Mouse (Mus musculus) neural tube, embryonic 14.5 days (tissue): Measurements from ENCODE around the gene Hcn1. TPM values are rescaled to one million over a fixed set of nuclear protein-coding genes. Genes with fewer than 3 reads are reported as not detected.

Experiments used
- ATAC-seq: fragments of 200-750 bp; cut with Nextera tagmentation; 2 replicates; pipeline ENCODE4 v1.8.0; 2017; ENCODE audit warnings: low read depth, mild to moderate bottlenecking, moderate TSS enrichment, moderate library complexity
- H3K27ac ChIP-seq: fragments of 300-500 bp; sonication (generic); 2 replicates; pipeline ENCODE4 v1.5.1; 2014; ENCODE audit warnings: low read depth, mild to moderate bottlenecking, control low read depth, low read length, moderate library complexity, mixed read lengths
- H3K27me3 ChIP-seq: fragments of 300-500 bp; sonication (generic); 2 replicates; pipeline ENCODE4 v1.6.1; 2014; ENCODE audit warnings: low read length; ENCODE audit not compliant: control insufficient read depth, insufficient read depth
- H3K36me3 ChIP-seq: fragments of 300-500 bp; sonication (generic); 2 replicates; pipeline ENCODE4 v1.6.1; 2014; ENCODE audit warnings: low read length, mixed read lengths; ENCODE audit not compliant: control insufficient read depth, insufficient read depth
- H3K4me1 ChIP-seq: fragments of 300-500 bp; sonication (generic); 2 replicates; pipeline ENCODE4 v1.6.1; 2014; ENCODE audit warnings: low read length; ENCODE audit not compliant: control insufficient read depth, insufficient read depth
- H3K4me2 ChIP-seq: fragments of 300-500 bp; sonication (generic); 2 replicates; pipeline ENCODE4 v1.6.1; 2014; ENCODE audit warnings: mild to moderate bottlenecking, low read depth, low read length, control low read depth
- H3K4me3 ChIP-seq: fragments of 300-500 bp; sonication (generic); 2 replicates; pipeline ENCODE4 v1.5.1; 2014; ENCODE audit warnings: low read depth, low read length, control low read depth, mixed read lengths
- H3K9ac ChIP-seq: fragments of 300-500 bp; sonication (generic); replicated peaks from 2 replicates; pipeline ENCODE4 v1.6.1; 2014; ENCODE audit warnings: low read depth, mild to moderate bottlenecking, control low read depth, low read length, mixed read lengths
- H3K9me3 ChIP-seq: fragments of 300-500 bp; sonication (generic); 2 replicates; pipeline ENCODE4 v1.6.1; 2016; ENCODE audit warnings: low read length; ENCODE audit not compliant: control insufficient read depth
- WGBS: fragments of 180-500 bp; shearing (Covaris S2); extraction: QIAGEN DNeasy Blood & Tissue Kit; methylation state at CpG from one replicate; pipeline ENCODE4 v1.1.7; 2014; 5-methylcytosine and 5-hydroxymethylcytosine counted together
- polyA plus RNA-seq: library from polyadenylated mRNA; unstranded; fragments of >200 nt; fragmentation: Nextera tagmentation; extraction: Ambion mirVana; gene quantifications from 2 replicates; pipeline ENCODE4 v1.2.1, GENCODE M21; 2014

Hcn1 gene
- polyA plus RNA-seq, 1 experiment from 2014 or later, result 1.6 TPM

- H3K27me3 ChIP-seq, result no peaks in the 10 kb centered on the region
- no peaks in the 10 kb centered on the region for H3K4me1 ChIP-seq
- no peak overlapping the region for H3K9ac ChIP-seq
- H3K27ac ChIP-seq, result no peak overlapping the region
- no peak overlapping the region for H3K4me2 ChIP-seq
- no peak for ATAC-seq
- no peak overlapping the region for H3K4me3 ChIP-seq
- no peaks in the 10 kb centered on the region for H3K36me3 ChIP-seq
- no peaks in the 10 kb centered on the region for H3K9me3 ChIP-seq
- 84% methylated on average over 5 of the region's 5 CpGs for WGBS
Measured at GRCm38 (mm10) chr13:117827628-117828027, 225.5 kb downstream of the Hcn1 start.

DNA sequence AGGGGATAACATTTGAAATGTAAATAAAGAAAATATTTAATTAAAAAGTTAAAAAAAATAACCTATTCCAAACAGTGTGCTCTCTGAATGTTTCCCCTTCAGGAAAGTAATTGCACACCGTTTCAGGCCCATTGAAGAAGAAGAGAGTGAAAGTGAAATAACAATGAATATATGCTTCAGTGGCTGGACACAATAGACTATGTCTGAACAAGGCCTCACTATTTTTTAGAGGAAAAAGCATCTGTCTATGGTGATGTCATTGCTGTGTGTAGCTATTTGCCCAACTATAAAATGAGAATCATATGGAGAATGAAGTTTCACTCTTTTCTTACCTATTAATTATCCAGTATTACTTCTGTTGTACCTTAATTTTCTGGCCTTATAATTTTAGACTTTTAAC is 234.5 kb downstream of the Hcn1 start:
- H3K4me1 ChIP-seq, result no peaks in the 10 kb centered on the region
- H3K27ac ChIP-seq, result no peak overlapping the region
- H3K9ac ChIP-seq, result no peak overlapping the region
- WGBS, result 9% methylated on average over 1 of the region's 1 CpGs
- no peak overlapping the region for H3K4me3 ChIP-seq
- H3K4me2 ChIP-seq, result no peak overlapping the region
- H3K36me3 ChIP-seq, result no peaks in the 10 kb centered on the region
- no peaks in the 10 kb centered on the region for H3K27me3 ChIP-seq
- ATAC-seq, result no peak
- no peaks in the 10 kb centered on the region for H3K9me3 ChIP-seq

DNA sequence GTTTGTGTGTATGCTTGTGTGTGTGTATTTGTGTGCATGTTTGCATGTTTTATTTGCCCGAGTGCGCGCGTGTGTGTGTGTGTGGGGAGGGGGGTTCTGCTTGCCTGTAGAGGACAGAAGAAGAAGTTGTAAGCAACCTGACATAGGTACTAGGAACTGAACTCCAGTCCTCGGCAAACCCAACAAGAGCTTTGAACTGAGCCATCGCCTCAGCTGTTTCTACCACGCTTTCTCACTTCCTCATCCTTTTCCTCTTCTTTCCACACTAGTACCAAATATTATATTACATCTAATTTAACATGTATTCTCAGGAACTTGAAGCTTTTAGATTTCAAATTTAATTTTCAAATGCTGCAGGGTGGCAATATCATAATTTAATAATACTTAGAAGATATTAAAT is 236.1 kb downstream of the Hcn1 start:
- Histone ChIP-seq H3K36me3 (no peaks in the 10 kb centered on the region), H3K9me3 (no peaks in the 10 kb centered on the region), H3K4me2 (no peak overlapping the region), H3K27ac (no peak overlapping the region), H3K4me1 (no peaks in the 10 kb centered on the region), H3K9ac (no peak overlapping the region), H3K4me3 (no peak overlapping the region), H3K27me3 (no peaks in the 10 kb centered on the region)
- 95% methylated on average over 7 of the region's 7 CpGs for WGBS
- no peak for ATAC-seq

GRCm38 (mm10) chr13:117842366-117842765 is 240.2 kb downstream of the Hcn1 start:
- no peak for ATAC-seq
- Histone ChIP-seq H3K36me3 (no peaks in the 10 kb centered on the region), H3K4me1 (no peaks in the 10 kb centered on the region), H3K4me2 (no peak overlapping the region), H3K27ac (no peak overlapping the region), H3K9me3 (no peaks in the 10 kb centered on the region), H3K27me3 (no peaks in the 10 kb centered on the region), H3K4me3 (no peak overlapping the region), H3K9ac (no peak overlapping the region)

DNA sequence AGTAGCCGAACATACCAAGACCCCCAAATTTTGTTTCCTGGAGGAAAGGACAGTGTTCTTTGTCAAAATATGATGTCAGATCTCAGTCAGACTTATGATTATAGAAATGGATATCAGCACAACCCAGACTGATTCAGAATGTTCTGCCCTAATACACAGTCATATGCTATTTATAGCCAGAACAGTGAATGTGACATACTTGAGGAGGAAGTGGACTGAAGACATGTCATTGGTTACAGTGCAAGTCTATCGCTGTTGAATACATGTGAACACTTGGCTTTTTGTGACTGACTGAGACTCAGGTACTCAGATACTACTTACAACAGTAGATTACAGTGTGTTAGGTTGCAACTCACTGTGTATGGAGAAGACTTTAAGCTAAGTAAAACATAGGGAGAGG is 245.2 kb downstream of the Hcn1 start:
- Histone ChIP-seq H3K9ac (no peak overlapping the region), H3K9me3 (no peaks in the 10 kb centered on the region), H3K36me3 (no peaks in the 10 kb centered on the region), H3K27ac (no peak overlapping the region), H3K4me1 (no peaks in the 10 kb centered on the region), H3K27me3 (no peaks in the 10 kb centered on the region), H3K4me2 (no peak overlapping the region), H3K4me3 (no peak overlapping the region)
- 93% methylated on average over 2 of the region's 2 CpGs for WGBS
- no peak for ATAC-seq

GRCm38 (mm10) chr13:117848757-117849156 is 246.6 kb downstream of the Hcn1 start:
- no peak overlapping the region for H3K9ac ChIP-seq
- no peaks in the 10 kb centered on the region for H3K9me3 ChIP-seq
- no peak overlapping the region for H3K4me3 ChIP-seq
- no peaks in the 10 kb centered on the region for H3K36me3 ChIP-seq
- 92% methylated on average over 4 of the region's 4 CpGs for WGBS
- H3K4me2 ChIP-seq, result no peak overlapping the region
- no peaks in the 10 kb centered on the region for H3K4me1 ChIP-seq
- H3K27ac ChIP-seq, result no peak overlapping the region
- H3K27me3 ChIP-seq, result no peaks in the 10 kb centered on the region
- no peak for ATAC-seq

DNA sequence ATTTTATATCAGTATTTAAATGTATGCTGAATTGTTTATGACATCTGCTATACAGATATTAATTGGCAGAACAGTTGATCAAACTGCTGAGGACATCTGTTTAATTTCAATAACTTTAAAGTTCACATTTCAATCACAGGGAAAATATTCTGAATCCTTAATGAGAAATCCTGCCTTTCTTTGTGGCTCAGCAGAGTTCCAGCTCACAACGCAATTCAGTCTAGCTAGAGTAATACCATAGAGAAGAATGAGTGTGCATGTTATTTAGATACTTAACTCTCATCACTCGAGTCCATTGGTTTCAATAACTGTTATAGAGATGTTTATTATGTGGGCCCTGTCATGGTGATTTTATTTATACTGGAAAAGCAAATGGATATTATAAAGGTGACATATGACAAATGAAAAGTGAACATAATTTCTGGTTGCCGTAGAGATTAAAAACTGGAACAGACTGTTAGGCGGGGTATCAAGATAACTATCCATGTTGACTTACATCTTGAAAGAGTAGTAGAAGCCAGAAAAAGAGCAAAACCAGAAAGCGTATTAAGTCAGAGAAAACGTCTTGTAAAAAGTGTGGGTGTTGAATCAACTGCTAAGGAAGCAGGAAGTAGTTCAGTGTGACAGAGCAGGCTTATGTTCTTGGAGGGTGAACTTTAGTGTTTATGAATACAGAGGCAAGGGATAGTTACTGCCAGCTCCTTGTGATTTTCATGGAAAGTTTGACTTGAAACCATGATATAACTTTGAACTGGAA is 250.0 kb downstream of the Hcn1 start:
- Histone ChIP-seq H3K4me2 (no peak overlapping the region), H3K4me3 (no peak overlapping the region), H3K27me3 (no peaks in the 10 kb centered on the region), H3K36me3 (no peaks in the 10 kb centered on the region), H3K4me1 (no peaks in the 10 kb centered on the region), H3K9ac (no peak overlapping the region), H3K9me3 (no peaks in the 10 kb centered on the region), H3K27ac (no peak overlapping the region)
- 89% methylated on average over 6 of the region's 6 CpGs for WGBS
- ATAC-seq, result no peak

DNA sequence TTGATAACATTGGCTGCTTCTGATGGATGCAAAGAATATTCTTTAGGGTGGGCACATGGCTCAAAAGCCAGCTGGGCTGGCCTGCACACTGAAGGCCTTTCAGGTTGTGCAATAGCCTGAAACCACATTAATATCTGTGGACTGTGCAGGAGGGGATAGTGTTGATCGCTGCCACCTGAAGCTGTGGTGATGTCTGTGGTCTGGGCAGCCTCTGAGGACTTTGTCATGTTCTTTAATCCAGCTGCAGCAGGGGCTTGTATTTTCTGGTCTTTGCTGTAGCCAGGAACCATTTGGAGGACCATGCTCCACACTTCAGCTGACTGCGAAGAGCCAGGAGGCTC is 250.6 kb downstream of the Hcn1 start:
- Histone ChIP-seq H3K4me3 (no peak overlapping the region), H3K4me1 (no peaks in the 10 kb centered on the region), H3K9me3 (no peaks in the 10 kb centered on the region), H3K27ac (no peak overlapping the region), H3K4me2 (no peak overlapping the region), H3K27me3 (no peaks in the 10 kb centered on the region), H3K36me3 (no peaks in the 10 kb centered on the region), H3K9ac (no peak overlapping the region)
- ATAC-seq, result no peak
- 93% methylated on average over 2 of the region's 2 CpGs for WGBS

DNA sequence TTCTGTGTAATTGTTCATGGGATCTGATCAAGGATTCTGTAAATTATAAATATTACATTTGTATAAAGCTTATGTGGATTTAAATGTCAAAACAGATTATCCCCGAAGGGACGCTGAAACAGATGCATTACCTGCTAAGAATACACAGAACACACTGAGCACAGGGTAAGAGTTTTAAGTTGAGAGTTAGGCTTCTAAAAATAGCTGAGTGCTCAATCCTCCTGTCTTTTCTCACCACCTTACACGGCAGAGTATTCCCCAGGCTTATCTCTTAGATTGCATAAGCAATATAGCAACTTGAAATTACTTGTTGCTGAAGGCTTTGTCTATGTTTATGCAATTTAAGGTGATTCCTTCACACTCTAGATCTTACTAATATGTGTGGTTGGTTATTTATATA is 256.3 kb downstream of the Hcn1 start:
- ATAC-seq, result no peak
- Histone ChIP-seq H3K36me3 (no peaks in the 10 kb centered on the region), H3K27me3 (no peaks in the 10 kb centered on the region), H3K9me3 (no peaks in the 10 kb centered on the region), H3K4me1 (no peaks in the 10 kb centered on the region), H3K27ac (no peak overlapping the region), H3K9ac (no peak overlapping the region), H3K4me2 (no peak overlapping the region), H3K4me3 (no peak overlapping the region)
- WGBS, result 80% methylated on average over 3 of the region's 3 CpGs
